Mouse (Mus musculus) urinary bladder, adult 2 months (tissue): ENCODE data around the gene Myt1. TPM values are rescaled to one million over a fixed set of nuclear protein-coding genes. Genes with fewer than 3 reads are reported as not detected.

Experiments used
- DNase-seq: peaks from one replicate; pipeline ENCODE4 v3.0.0; 2022; ENCODE audit warnings: low spot score
- polyA plus RNA-seq: library from polyadenylated mRNA; depleted of rRNA; stranded (reverse); fragments of >200 nt; gene quantifications from 2 replicates; pipeline ENCODE4 v1.2.3, GENCODE M21; 2012; rRNA removed

Gene Myt1
- 0.03 and 0.06 TPM in 2 replicates for polyA plus RNA-seq

GRCm38 (mm10) chr2:181763006-181763830 is at the start of gene Myt1:
TSS of gene Myt1 (plus strand) at chr2:181763332.
- no peak for DNase-seq

DNA sequence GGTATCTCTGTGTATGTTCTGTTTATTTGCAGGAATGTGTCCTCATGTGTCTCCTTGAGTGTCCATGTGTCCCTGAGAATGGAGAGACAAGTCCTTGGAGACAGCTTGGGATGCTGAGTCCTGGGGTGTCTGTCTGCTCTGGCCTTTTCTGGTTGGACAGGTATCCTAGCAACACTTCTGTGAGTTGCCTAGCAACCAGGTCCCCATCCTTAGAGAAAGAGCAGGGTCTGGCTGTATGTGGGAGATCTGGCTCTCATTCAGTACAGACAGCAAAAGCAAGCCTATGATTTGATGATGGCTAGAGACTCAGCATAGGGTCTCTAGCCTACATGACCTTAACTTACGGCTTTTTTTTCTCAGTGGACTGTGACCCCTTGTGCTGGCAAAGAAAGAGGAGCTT is 49.4 kb upstream of the Myt1 start:
- DNase-seq: no peak

GRCm38 (mm10) chr2:181714903-181715326 is 48.2 kb upstream of the Myt1 start, which contains the start of gene Oprl1:
TSS of gene Oprl1 (plus strand) at chr2:181715016.
- no peak for DNase-seq

DNA sequence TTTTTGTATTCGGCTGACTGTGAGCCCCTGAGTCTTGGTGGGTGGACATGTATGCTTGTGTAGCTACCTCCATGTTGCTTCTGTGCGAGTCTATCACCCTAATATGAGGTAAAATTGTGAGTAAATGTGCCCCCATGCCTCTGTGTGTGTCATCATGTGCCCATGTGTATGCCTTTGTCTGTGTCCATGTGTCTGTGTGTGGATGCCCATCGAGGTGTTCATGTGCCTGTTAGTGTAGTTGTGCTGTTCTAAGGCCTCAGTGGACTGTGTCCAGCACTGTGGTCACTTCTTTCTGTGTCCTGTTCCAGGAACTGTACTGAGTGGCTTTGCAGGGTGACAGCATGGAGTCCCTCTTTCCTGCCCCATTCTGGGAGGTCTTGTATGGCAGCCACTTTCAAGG is 47.8 kb upstream of the Myt1 start:
- DNase-seq: no peak

GRCm38 (mm10) chr2:181716991-181717390 is 46.1 kb upstream of the Myt1 start:
- no peak for DNase-seq

GRCm38 (mm10) chr2:181720061-181720460 is 43.1 kb upstream of the Myt1 start:
- DNase-seq: no peak

DNA sequence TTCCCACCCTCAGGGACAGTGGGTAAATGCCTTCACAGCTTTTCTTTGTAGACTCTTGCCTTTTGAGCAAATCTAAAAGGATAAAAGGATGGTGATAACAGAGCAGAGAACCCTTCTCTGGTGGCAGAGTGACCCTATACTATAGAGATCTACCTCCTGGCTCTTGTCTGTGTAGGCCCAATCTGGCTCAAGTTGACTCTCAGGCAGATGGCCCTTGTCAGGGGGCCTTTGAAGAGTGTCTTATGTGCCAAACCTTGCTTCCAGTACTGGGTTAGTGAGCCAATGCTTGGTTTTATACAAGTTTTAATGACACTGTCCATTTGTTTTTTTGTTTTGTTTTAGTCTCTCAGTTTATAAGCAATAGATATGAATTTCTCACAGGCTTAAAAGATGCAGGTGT is 41.9 kb upstream of the Myt1 start:
- DNase-seq: no peak

DNA sequence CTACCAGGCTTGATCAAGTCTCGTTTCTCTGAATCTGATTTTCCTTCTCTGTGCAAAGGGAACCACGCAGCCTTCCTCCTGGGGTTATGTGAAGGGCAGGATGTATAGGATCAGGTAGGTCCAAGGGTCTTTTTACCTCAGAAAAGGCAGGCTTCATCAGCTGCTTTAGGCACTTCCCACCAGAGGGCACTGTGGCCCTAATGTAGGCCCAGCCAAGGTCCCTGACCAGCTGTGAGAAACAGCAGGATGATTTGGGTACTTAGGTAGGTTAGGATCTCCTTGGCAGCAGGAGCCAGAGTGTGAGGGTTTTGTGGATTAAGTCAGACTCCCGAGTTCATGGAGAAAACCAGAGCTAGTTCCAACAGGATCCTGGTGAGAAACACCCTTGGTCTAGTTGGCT is 40.9 kb upstream of the Myt1 start:
- no peak for DNase-seq

- no peak for DNase-seq
Observed at GRCm38 (mm10) chr2:181727659-181728262, 35.4 kb upstream of the Myt1 start.

DNA sequence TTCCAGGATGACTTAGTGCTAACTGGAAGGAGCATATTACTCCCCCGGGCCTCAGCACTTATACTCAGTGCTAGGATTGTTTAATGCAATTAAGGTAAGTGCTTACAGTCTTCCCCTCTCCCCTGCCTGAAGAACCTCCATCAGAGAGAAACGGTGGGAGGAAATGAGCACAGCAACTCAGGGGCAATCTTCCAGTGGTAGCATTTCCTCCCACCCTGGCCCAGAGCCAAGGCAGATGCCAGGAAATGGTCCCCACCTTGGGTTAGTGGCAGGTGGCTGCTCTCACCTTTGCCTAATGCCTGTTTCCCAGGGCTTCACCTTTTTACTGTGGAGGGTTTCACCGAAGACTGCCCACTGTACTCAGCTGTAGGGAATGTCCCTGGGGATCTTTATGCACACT is 33.1 kb upstream of the Myt1 start:
- DNase-seq: no peak

- no peak for DNase-seq
Observed at GRCm38 (mm10) chr2:181752626-181753025, 10.5 kb upstream of the Myt1 start.

GRCm38 (mm10) chr2:181758147-181758725 is 4.9 kb upstream of the Myt1 start:
- no peak for DNase-seq

GRCm38 (mm10) chr2:181759041-181759440 is 4.1 kb upstream of the Myt1 start:
- no peak for DNase-seq

GRCm38 (mm10) chr2:181763886-181764527 is 875 bp downstream of the Myt1 start:
- no peak for DNase-seq

DNA sequence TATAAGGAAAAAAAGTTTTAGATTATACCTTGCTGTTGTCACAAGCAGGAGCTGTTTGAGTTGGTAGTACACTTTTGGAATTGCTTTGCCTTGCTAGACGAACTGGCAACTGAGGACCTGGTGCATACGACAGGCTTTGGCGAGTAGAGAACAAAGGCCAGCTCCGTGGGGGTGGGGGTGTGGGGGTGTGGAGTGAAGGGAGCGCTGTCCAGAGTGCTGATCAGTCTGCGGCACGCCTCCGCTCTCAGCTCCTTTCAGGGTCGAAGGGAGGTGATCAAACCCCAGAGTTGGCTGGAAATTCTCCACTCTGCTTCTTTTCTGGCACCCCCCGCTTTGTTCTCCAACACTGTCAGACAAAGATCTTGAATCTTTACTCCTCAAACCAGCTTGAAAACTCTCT is 1.5 kb downstream of the Myt1 start:
- DNase-seq: no peak

GRCm38 (mm10) chr2:181765251-181765650 is 2.1 kb downstream of the Myt1 start:
- DNase-seq: no peak

GRCm38 (mm10) chr2:181766672-181767557 is 3.8 kb downstream of the Myt1 start:
- DNase-seq: no peak

- no peak for DNase-seq
Observed at GRCm38 (mm10) chr2:181768451-181768850, 5.3 kb downstream of the Myt1 start.

GRCm38 (mm10) chr2:181769397-181769796 is 6.3 kb downstream of the Myt1 start:
- DNase-seq: no peak

DNA sequence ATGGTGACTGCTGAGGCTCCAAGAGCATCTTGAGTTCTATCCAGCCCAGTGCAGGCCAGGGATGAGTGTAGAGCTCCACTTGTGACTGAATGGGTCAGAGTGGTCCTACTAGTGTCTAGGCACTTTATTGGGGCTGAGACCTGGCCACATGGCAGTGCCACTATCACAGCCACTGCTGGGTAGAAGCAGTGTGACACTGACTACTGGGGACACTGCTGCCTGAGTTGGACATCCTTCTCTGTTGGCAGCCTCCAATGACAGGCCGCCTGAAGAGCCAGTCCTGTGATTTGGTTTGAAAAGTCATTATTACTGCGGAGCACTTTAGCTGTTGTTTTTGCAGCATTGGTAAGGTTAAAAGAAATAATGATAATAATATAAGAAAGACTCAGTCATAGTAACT is 10.1 kb downstream of the Myt1 start:
- no peak for DNase-seq

DNA sequence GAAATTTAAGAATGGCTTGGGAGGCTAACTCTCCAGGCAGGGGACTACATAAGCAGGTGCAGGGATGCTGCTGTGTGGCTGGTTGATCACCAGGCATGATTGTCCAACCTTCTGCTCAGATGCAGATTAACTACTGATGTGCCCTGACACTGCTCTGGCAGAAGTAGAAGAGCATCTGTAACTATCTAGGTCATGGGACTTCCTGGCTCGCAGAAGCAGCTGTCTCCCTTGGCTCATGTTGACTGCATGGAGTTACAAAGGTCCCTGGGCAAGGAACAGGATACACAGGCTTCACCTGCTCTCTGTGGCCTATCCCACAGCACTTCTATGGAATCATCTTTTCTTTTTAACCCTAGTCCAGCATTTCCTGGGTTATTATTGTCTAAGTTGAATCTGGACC is 12.7 kb downstream of the Myt1 start:
- no peak for DNase-seq
